Mouse (Mus musculus) T-cell, adult 2 months (primary cell): ENCODE measurements at regions not wholly inside any gene's neighbourhood (a gene's known extent, or its start where the extent isn't known, plus 50 kb on each side); places are given as distances from the start of the nearest gene placed in this dataset.

Source experiments
- DNase-seq: peaks from one replicate; pipeline ENCODE4 v3.0.0; 2022; ENCODE audit warnings: low spot score

GRCm38 (mm10) chr14:72850884-72851283 is 141.1 kb upstream of the Fndc3a start:
- no peak for DNase-seq

GRCm38 (mm10) chr14:72848271-72848955 is 138.6 kb upstream of the Fndc3a start:
- DNase-seq = no peak

- no peak for DNase-seq
Observed at GRCm38 (mm10) chr14:72847466-72847865, 137.7 kb upstream of the Fndc3a start.

GRCm38 (mm10) chr14:72845621-72846440 is 136.0 kb upstream of the Fndc3a start:
- no peak for DNase-seq

GRCm38 (mm10) chr14:72844753-72845369 is 135.1 kb upstream of the Fndc3a start:
- no peak for DNase-seq

- no peak for DNase-seq
Observed at GRCm38 (mm10) chr14:72841753-72842152, 131.9 kb upstream of the Fndc3a start.

- no peak for DNase-seq
Observed at GRCm38 (mm10) chr14:72835158-72835557, 125.4 kb upstream of the Fndc3a start.

- peak; percentile 14 for DNase-seq
Observed at GRCm38 (mm10) chr14:72829261-72829660, 119.5 kb upstream of the Fndc3a start.

GRCm38 (mm10) chr14:72825549-72825948 is 115.7 kb upstream of the Fndc3a start:
- DNase-seq = no peak

- DNase-seq = peak; percentile 26
Observed at GRCm38 (mm10) chr14:72822231-72822615, 112.4 kb upstream of the Fndc3a start.

- DNase-seq = peak; percentile 17
Observed at GRCm38 (mm10) chr14:72821517-72822230, 111.9 kb upstream of the Fndc3a start.

GRCm38 (mm10) chr14:72819037-72819436 is 109.2 kb upstream of the Fndc3a start:
- DNase-seq = no peak

- DNase-seq = no peak
Observed at GRCm38 (mm10) chr14:72817764-72818163, 108.0 kb upstream of the Fndc3a start.

- DNase-seq = no peak
Observed at GRCm38 (mm10) chr14:72816847-72817246, 107.0 kb upstream of the Fndc3a start.

- DNase-seq = no peak
Observed at GRCm38 (mm10) chr14:72809138-72809537, 99.3 kb upstream of the Fndc3a start.

- no peak for DNase-seq
Observed at GRCm38 (mm10) chr14:72807947-72808346, 98.1 kb upstream of the Fndc3a start.

GRCm38 (mm10) chr14:72807286-72807685 is 97.5 kb upstream of the Fndc3a start:
- DNase-seq = no peak

GRCm38 (mm10) chr14:72806598-72806997 is 96.8 kb upstream of the Fndc3a start:
- DNase-seq = no peak

- no peak for DNase-seq
Observed at GRCm38 (mm10) chr14:72803579-72803978, 93.8 kb upstream of the Fndc3a start.

GRCm38 (mm10) chr14:72790654-72791053 is 80.9 kb upstream of the Fndc3a start:
- DNase-seq = no peak

GRCm38 (mm10) chr14:72786929-72787328 is 77.1 kb upstream of the Fndc3a start:
- no peak for DNase-seq

- no peak for DNase-seq
Observed at GRCm38 (mm10) chr14:72783248-72783647, 73.4 kb upstream of the Fndc3a start.
